Mouse (Mus musculus) natural killer cell, adult 2 months (primary cell): ENCODE measurements around the gene Vdac2.

Source experiments
- DNase-seq, 2 experiments: peaks; one replicate each; pipeline ENCODE4 v3.0.0; 2022; ENCODE audit warnings: low spot score in 2 of 2

Vdac2 gene

GRCm38 (mm10) chr14:21817453-21817852 lies 7.6 kb upstream of the Vdac2 start:
- DNase-seq, result no peak

GRCm38 (mm10) chr14:21820880-21821505 lies 4.0 kb upstream of the Vdac2 start:
- DNase-seq, result no peak

- no peak for DNase-seq
These were observed 2.7 kb upstream of the Vdac2 start for GRCm38 (mm10) chr14:21822307-21822706.

GRCm38 (mm10) chr14:21822795-21823374 lies 2.2 kb upstream of the Vdac2 start:
- no peak for DNase-seq

GRCm38 (mm10) chr14:21823897-21824296 lies 1.1 kb upstream of the Vdac2 start:
- no peak for DNase-seq

- no peak for DNase-seq
These were observed 901 bp downstream of the Vdac2 start for GRCm38 (mm10) chr14:21825786-21826491.

- peak; percentile 97 to 98 for DNase-seq
These were observed 6.1 kb downstream of the Vdac2 start for GRCm38 (mm10) chr14:21830876-21831767.

GRCm38 (mm10) chr14:21831830-21832403 lies 6.9 kb downstream of the Vdac2 start:
- DNase-seq, result peak; percentile 24 to 41

GRCm38 (mm10) chr14:21838336-21839017 lies 13.4 kb downstream of the Vdac2 start:
- no peak for DNase-seq

GRCm38 (mm10) chr14:21841819-21842592 lies 17.0 kb downstream of the Vdac2 start:
- DNase-seq, result no peak

GRCm38 (mm10) chr14:21843263-21843662 lies 18.2 kb downstream of the Vdac2 start:
- DNase-seq, result peak in 1 of 2 experiments; percentile 21

- DNase-seq, result no peak
These were observed 21.9 kb downstream of the Vdac2 start for GRCm38 (mm10) chr14:21846827-21847380.

GRCm38 (mm10) chr14:21847381-21848165 lies 22.5 kb downstream of the Vdac2 start:
- peak in 1 of 2 experiments; percentile 26 for DNase-seq

GRCm38 (mm10) chr14:21848166-21849154 lies 23.4 kb downstream of the Vdac2 start, which contains the start of gene Comtd1:
TSS of gene Comtd1 (minus strand) at chr14:21848977.
- peak; percentile 89 to 93 for DNase-seq

- DNase-seq, result no peak
These were observed 24.7 kb downstream of the Vdac2 start for GRCm38 (mm10) chr14:21849524-21850418.

- no peak for DNase-seq
These were observed 25.5 kb downstream of the Vdac2 start for GRCm38 (mm10) chr14:21850419-21851127.
